Mouse (Mus musculus) left cerebral cortex, postnatal 25 days (tissue): Measurements from ENCODE around the gene Nxph1. TPM values are rescaled to one million over a fixed set of nuclear protein-coding genes. Genes with fewer than 3 reads are reported as not detected.

Experiments
- DNase-seq, 2 experiments: peaks; one replicate each; pipeline ENCODE4 v3.0.0; 2022; ENCODE audit warnings: low spot score in 2 of 2, mixed read lengths in 1 of 2
- intact Hi-C: fragments of 180-260 bp; cut with DNase I; formaldehyde crosslinking; loops from one replicate; pipeline ENCODE4 v1.15.1; 2025
- total RNA-seq, 2 experiments: library from RNA; stranded (reverse); gene quantifications; 2 replicates each; pipeline ENCODE4 v1.2.3; 2021

Gene Nxph1
- total RNA-seq, 2 experiments from 2014 or later: 39.6 to 43.0 TPM

GRCm38 (mm10) chr6:8958081-8958919, 10.1 kb downstream of the Nxph1 start:
- DNase-seq: no peak
- intact Hi-C loops: no loop called here

DNA sequence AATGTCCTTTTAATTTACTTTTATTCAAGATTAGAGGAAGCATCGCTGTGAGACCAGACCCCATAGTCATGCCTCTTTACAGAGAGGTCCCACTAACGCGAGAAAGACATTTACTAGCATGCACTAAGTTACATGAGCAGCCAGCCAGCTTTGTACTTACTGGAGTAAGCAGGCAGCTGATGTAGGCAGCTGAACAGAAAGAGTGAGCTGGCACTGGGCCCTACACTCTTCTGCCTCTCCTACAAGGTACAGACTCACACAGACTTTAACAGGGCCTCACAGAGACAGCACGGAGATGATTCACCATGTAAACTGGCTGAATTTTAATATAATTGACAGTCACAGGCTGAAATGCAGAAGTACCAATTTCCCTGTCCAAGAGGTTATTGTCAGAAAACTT, 11.6 kb downstream of the Nxph1 start:
- peak in 1 of 2 experiments; percentile 51 for DNase-seq
- intact Hi-C loops: no loop called here

GRCm38 (mm10) chr6:8970576-8970975, 22.3 kb downstream of the Nxph1 start:
- no peak for DNase-seq
- intact Hi-C loops: no loop called here

DNA sequence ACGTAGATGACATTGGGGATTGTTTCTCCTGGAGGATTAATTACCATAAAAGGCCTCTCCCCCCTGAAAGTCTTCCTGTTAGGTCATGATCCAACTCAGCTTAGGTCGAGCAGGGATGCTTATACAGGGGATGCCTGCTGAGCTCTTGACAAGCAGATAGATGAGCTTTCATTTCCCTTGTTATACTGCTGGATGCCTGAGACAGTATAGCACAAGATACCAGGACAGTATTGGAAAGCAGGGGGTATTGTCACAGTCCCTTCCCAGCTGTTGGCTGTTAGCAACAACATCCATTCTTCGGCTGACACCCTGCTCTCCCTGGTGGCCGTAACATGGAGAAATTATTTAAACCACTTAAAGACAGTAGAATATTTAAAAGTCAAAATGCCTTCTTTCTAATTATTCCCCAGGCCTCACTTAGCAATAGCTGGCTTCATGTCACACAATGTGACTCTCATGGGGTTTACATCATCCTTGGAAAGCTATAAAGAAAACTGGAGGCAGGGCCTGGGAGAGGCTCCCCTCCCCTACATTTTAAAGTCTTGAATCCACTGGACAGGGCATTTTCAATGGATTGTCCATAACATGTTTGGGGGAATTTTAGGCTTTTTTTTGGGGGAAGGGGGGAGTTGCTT, 31.1 kb downstream of the Nxph1 start:
- intact Hi-C loops: no loop called here
- DNase-seq: no peak

DNA sequence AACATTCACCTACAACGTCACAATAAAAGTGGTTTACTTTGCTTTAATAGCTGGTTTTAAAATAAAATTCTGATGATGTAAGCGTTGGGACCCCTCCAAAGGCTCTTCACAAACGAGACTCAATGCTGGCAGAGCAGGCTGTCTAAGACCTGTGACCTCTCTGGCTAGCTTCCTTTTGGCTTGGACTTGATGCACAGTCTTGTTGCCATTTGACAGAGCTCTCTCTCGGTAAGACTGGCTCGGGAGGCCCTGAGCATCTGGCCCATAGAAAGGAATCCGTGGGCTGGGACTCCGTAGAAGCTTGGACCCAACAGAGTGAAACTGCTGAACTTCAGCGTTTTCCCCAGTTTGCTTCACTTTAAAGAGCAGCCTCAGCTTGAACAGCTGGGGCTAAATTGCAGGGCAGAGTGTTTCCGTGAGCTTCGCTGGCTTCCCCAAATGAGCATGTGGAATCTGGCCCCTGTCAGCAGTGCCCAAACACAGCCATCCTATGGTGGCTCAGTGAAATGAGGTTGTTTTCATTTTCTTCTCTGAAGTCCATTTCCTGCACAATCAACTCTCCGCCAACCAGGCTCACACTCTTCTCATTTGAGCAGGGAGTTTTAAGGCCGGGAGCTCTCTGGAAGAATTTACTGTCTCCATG, 48.2 kb downstream of the Nxph1 start:
- intact Hi-C loops: no loop called here
- peak in 1 of 2 experiments; percentile 11 for DNase-seq

GRCm38 (mm10) chr6:8997326-8997725, 49.1 kb downstream of the Nxph1 start:
- peak in 1 of 2 experiments; percentile 6 for DNase-seq
- intact Hi-C loops: no loop called here

DNA sequence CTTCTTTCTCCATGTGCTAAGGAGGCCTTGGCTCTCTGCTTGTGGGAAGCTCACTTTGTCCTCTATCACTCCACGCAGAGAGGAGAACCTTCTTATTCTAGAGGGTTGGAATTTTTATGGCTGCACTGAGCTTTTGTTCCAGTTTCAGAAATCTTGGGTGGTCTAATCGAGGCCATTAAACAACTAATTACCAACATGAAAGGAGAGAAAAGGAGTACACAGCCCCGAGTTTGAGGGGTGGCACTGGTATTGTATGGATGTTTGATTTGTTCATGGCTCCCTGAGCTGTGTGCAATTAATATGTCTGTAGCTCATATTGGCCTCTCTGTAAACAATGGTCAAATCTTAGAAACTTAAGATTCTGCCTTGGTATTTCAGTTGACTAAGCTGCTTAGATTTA, 54.5 kb downstream of the Nxph1 start:
- intact Hi-C loops: no loop called here
- DNase-seq: no peak

DNA sequence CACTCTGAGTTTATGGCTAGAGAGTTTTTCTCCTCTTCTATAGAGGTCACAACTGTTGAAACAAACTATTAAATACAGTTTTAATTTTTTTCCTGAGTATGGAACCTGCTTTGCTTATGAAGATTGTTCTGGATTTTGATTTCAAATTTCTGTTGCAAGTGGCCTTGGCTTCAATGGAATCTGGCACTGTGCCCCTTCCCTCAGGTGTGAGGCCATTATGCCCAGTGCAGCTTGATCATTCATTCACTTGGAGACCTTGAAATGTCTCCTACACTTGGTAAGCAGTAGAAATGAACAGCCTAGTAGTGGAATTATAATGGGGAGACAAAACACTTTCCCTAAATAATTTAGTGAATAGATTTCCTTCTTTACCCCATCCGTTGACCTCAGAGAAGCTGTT, 78.4 kb downstream of the Nxph1 start:
- no peak for DNase-seq
- intact Hi-C loops: no loop called here

DNA sequence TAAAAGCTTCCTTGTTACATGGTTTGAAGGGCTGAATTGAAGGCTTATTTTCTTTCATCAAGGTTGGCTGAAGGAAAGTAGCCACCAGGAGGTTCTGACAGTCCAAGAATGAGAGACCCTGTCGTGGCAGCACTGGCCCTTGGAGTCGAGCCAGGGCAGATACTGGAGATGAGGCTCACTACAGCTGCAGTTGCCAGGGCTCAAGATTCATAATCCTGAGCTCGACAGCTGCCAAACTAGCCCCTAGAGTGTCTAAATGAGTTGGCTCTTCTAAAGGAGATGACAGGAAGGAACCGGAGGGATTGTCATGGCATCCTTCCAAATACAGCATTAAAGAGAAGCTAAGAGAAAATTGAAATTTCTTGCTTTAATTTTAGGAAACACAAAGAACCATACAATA, 78.9 kb downstream of the Nxph1 start:
- intact Hi-C loops: no loop called here
- no peak for DNase-seq

DNA sequence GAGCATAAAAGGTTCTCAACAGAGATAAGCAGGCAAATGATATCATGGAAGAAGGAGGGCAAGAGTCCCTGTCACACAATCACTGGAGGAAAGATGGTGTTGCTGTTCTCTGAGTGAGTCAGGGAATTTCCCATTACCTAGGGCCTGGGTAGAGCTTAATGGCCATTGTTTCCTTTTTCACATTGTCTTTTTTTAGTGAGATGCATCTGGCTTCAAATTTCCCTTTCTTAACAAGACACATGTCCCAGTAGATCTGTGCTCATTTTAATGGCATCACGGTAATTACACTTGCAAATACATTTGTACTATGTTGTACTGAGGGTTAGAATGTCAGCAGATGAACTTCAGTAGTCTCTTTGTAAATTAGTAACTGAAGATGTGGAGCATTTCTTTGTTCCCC, 80.3 kb downstream of the Nxph1 start:
- intact Hi-C loops: no loop called here
- no peak for DNase-seq

GRCm38 (mm10) chr6:9039286-9039685, 91.1 kb downstream of the Nxph1 start:
- intact Hi-C loops: no loop called here
- no peak for DNase-seq

DNA sequence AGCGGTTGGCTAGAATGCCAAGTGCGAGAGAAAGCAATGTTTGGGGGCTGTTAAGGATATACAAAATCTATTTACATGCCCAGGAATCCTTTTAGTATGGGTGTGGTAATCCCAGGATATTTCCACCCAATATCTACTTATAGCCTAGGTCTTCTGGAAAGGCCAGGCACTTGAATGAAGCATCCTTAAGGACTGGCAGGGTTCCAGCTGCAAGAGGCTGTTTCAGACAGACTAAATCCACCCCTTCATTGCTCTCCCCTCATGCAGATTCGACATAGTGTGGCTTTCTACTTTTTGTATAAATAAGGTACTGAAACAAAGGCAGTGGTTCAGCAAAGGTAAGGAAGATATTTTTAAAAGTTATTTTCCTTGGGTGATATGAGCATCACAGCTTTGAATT, 92.8 kb downstream of the Nxph1 start:
- intact Hi-C loops: no loop called here
- peak in 1 of 2 experiments; percentile 11 for DNase-seq

- intact Hi-C loops: no loop called here
Observed at GRCm38 (mm10) chr6:9042391-9042790, 94.2 kb downstream of the Nxph1 start.

GRCm38 (mm10) chr6:9046815-9047214, 98.6 kb downstream of the Nxph1 start:
- intact Hi-C loops: no loop called here
- no peak for DNase-seq

More at GRCm38 (mm10) chr6:9042391-9042790, 94.2 kb downstream of the Nxph1 start:
- DNase-seq: no peak

DNA sequence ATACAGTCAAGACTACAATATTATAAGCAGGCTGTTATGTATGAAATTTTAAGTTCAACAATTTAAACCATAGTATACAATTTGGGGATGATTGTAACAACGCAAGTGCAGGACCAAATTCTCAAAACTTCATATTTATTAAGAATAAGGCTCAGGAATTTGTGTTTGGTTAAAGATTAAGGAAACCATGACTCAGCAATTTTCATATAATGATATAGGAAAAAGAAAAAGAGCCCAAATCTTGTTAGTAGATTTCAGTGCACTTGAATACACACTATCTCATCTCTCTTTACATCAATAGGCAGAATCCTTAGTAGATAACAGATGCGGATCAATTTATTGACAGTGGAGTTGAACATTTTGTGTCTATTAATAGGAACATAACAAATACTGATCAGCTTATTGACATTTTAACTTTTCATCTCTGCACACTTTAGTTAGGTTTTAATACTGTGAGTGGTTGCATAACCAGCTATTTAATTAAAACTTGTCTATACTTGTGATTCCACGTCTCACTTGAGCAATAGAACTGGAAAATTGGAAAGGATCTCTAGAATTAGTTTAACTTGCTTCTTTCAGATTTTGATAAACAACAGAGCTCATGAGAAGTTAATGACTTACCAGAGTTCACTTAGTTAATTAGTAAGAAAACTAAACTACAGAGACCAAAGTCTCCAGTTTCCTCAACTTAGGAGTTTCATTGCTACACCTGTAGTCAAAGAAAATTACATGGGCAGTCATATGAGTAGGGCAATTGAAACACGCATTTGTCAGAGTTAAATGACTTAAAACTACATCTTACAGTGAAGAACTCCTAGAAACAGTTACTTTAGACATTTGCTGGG, 113.3 kb downstream of the Nxph1 start:
- intact Hi-C loops: no loop called here

DNA sequence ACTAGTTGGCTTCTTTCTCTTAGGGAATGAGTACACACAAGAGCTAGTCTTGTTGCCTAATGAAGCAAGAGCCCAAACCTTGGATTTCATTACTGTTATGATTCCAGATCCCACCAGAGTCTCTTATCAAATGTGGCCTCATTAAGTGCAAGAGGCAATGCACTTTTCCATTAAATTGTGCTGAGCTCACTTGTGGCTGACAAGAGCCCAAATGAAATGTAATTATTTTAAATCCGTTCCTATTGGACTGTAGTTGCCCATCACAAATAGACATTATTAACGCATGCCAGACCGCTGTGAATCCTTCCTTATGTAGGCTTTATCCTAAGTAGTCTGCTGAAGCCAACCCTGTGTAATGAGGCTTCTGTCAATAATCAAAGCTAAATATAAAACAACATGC, 118.2 kb downstream of the Nxph1 start:
- no peak for DNase-seq
- intact Hi-C loops: no loop called here

More for the DNA sequence above, 113.3 kb downstream of the Nxph1 start:
- DNase-seq: no peak

DNA sequence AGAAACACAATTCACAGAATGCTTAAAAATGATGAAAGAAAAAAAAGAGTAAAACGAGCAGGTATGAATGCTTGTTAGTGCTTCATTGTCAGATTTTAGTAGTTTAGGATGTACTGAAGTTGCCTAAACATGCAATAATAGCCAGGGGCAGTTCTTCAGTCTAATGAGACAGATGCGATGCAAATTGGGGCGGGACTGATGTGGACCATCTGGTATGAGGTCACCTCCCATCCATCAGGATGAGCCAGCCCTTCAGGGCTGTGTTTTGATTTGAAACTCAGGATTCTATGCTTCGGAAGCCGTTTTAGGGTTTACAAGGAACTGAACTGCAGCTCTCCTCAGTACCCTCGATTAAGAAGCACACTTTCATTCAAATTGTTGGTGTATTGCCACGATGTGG, 121.7 kb downstream of the Nxph1 start:
- intact Hi-C loops: no loop called here
- no peak for DNase-seq

DNA sequence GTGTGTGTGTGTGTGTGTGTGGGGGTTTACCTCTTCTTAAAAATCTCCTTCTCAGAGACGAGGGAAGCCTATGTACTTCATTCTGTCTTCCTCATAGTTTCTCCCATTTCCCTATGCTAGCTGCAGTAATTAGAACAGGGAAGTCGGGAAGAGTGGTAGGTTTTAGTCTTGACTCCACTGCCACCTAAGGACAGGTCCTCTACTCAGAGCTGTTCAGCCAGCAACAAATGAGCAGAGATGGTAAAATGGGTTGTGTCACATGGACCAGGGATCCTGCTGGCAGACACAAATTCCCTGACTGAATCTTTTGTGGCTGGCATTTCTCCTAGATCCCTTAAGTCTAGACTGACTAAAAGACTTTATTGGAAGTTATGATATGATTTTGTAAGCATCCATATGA, 128.2 kb downstream of the Nxph1 start:
- intact Hi-C loops: no loop called here
- DNase-seq: no peak

- DNase-seq: peak; percentile 56 to 95
- intact Hi-C loops: no loop called here
Observed at GRCm38 (mm10) chr6:9077793-9078689, 129.8 kb downstream of the Nxph1 start.
